Mouse (Mus musculus) heart, adult 2 months (tissue): ENCODE measurements at regions not wholly inside any gene's neighbourhood (a gene's known extent, or its start where the extent isn't known, plus 50 kb on each side); places are given as distances from the start of the nearest gene placed in this dataset.

Source experiments
- CTCF ChIP-seq: fragments of 200-600 bp; IDR thresholded peaks from 2 replicates; pipeline ENCODE4 v1.8.1; 2022; ENCODE audit warnings: antibody characterized with exemption, mild to moderate bottlenecking, moderate library complexity
- EP300 ChIP-seq: fragments of 200-500 bp; IDR thresholded peaks from 2 replicates; pipeline ENCODE4 v1.6.1; 2011; ENCODE audit warnings: low read depth, low read length, control low read depth; ENCODE audit not compliant: insufficient read depth
- POLR2A ChIP-seq: fragments of 200-500 bp; IDR thresholded peaks from 2 replicates; pipeline ENCODE4 v1.6.1; 2011; ENCODE audit warnings: mild to moderate bottlenecking, low read depth, low read length, control low read depth; ENCODE audit not compliant: insufficient read depth

DNA sequence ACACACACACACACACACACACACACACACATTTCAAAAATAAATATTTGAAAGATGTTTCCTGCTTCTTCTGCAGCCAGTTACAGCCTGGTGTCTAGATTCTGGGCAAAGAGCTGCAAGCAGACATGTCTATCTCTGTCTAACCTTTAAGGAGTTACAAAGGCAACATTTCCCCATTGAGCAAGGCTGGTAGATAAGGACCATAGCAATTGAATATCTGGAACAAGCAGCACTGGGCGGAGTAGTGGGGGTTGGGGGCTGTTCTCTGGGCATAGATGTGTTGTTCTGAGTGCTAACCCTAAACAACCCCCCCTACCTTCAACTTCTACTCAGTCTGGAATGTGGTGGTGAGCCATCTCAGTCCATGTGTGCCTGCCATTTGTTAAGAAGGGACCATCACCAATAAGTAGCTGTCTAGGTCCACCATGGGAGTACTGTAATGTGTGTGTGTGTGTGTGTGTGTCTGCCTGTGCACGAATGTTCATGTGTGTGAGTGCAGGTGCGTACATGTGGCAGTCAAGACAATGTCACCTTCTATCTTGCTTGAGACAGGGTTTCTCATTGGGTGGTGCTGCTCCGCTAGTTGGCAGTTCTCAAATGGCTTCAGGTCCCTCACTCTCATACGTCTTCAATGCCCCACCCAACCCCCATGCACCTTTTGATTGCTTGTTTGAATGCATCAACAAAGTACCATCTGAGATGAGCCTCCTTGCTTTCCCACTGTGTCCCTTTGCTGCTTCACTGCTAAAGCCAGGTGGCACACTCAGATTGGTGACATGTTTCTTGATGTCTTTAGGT lies 62.2 kb upstream of the Zfp831 start:
- TF ChIP-seq CTCF: no peak
- TF ChIP-seq POLR2A: no peak
- TF ChIP-seq EP300: no peak
